Comparison of ENCODE assay signal across 27 mouse cellular contexts in genomic region chr6:134789100-134789499, GRCm38 (mm10). TPM values are rescaled to one million over a fixed set of nuclear protein-coding genes. Genes with fewer than 3 reads are reported as not detected.
DNase-seq lines count a peak whose midpoint lies in the region; ATAC-seq lines count a peak whose summit lies in the region.
"Had no signal": no experiment of that assay in that cellular context is flagged by ENCODE, and none has a peak within 500 bp of the region (broad histone marks: within the 10 kb centered on the region; RNA-seq: fewer than 3 reads in every experiment).

No protein-coding gene starts in this region.

- no peak for ATAC-seq in heart, embryonic 11.5 days (replicated peaks; ENCODE audit: insufficient number of reproducible peaks, low FRiP score, low TSS enrichment)
- no peak for ATAC-seq in heart, embryonic 14.5 days (ENCODE audit: insufficient number of reproducible peaks, insufficient read depth, low FRiP score, low read depth)
- no peak for ATAC-seq in midbrain, embryonic 11.5 days (ENCODE audit: low FRiP score)
- no peak for ATAC-seq in midbrain, embryonic 15.5 days (replicated peaks)
- ATAC-seq: activated CD4-positive, CD25-positive, alpha-beta regulatory T cell, adult 4 months; CD4-positive, CD25-positive, alpha-beta regulatory T cell, adult 4 months; forebrain, postnatal 0 days; intestine, postnatal 0 days had no signal

- H3K9me3 ChIP-seq in heart, embryonic 11.5 days (replicated peaks; ENCODE audit: control insufficient read depth, low read length) = no peaks in the 10 kb centered on the region
- no peaks in the 10 kb centered on the region for H3K9me3 ChIP-seq in heart, embryonic 14.5 days (ENCODE audit: control insufficient read depth, low read length)
- no peaks in the 10 kb centered on the region for H3K9me3 ChIP-seq in midbrain, embryonic 11.5 days (ENCODE audit: control insufficient read depth, low read length)
- no peaks in the 10 kb centered on the region for H3K9me3 ChIP-seq in midbrain, embryonic 15.5 days
- H3K9me3 ChIP-seq: embryonic facial prominence, embryonic 10.5 days; embryonic facial prominence, embryonic 13.5 days; forebrain, embryonic 10.5 days; hindbrain, embryonic 12.5 days; hindbrain, embryonic 15.5 days had no signal

- no peak overlapping the region for H3K9ac ChIP-seq in heart, embryonic 11.5 days (ENCODE audit: low read depth, low read length)
- no peak overlapping the region; the same call in 1 of the 2 replicates for H3K9ac ChIP-seq in heart, embryonic 14.5 days (ENCODE audit: low read length)
- no peak overlapping the region for H3K9ac ChIP-seq in midbrain, embryonic 11.5 days (ENCODE audit: low read length)
- H3K9ac ChIP-seq in midbrain, embryonic 15.5 days = no peak overlapping the region
- H3K9ac ChIP-seq: embryonic facial prominence, embryonic 13.5 days; forebrain, postnatal 0 days; hindbrain, embryonic 12.5 days; hindbrain, embryonic 15.5 days had no signal

- H3K4me2 ChIP-seq in heart, embryonic 11.5 days = 0 out of 2 replicates have a peak overlapping the region, but pooled peaks have one; percentile 19
- peak overlapping the region; percentile 38; the same call in 1 of the 2 replicates for H3K4me2 ChIP-seq in heart, embryonic 14.5 days (ENCODE audit: low read length)
- H3K4me2 ChIP-seq in midbrain, embryonic 11.5 days = no peak overlapping the region
- no peak overlapping the region for H3K4me2 ChIP-seq in midbrain, embryonic 15.5 days
- H3K4me2 ChIP-seq: embryonic facial prominence, embryonic 13.5 days; hindbrain, embryonic 12.5 days; hindbrain, embryonic 15.5 days had no signal

- intact Hi-C loops in heart, postnatal 36 days (cut with DNase I) = no loop called here
- intact Hi-C loops in heart, postnatal 25 days (cut with DNase I) = no loop called here

- no peaks in the 10 kb centered on the region for H3K27me3 ChIP-seq in heart, embryonic 11.5 days (ENCODE audit: control insufficient read depth, insufficient read depth, low read length)
- H3K27me3 ChIP-seq in heart, embryonic 14.5 days (ENCODE audit: control insufficient read depth, insufficient read depth, low read length) = no peaks in the 10 kb centered on the region
- peaks cover 8% of the 10 kb centered on the region; the same call in 1 of the 2 replicates for H3K27me3 ChIP-seq in midbrain, embryonic 11.5 days (ENCODE audit: control insufficient read depth, insufficient read depth, low read length)
- H3K27me3 ChIP-seq in midbrain, embryonic 15.5 days (replicated peaks) = no peaks in the 10 kb centered on the region
- H3K27me3 ChIP-seq: embryonic facial prominence, embryonic 13.5 days had no signal

- no peak for DNase-seq in heart, postnatal 36 days
- no peak for DNase-seq in heart, postnatal 25 days (ENCODE audit: low spot score)
- peak; percentile 84 for DNase-seq in midbrain, embryonic 11.5 days (ENCODE audit: low spot score, missing footprints)
- DNase-seq: adrenal gland, adult 8-10 months; adrenal gland, postnatal 25 days; cerebellum, adult 11-12 months; cerebellum, adult 8-10 months; cerebellum, postnatal 10 days; cerebellum, postnatal 36 days; embryo, embryonic 11 days; forebrain, postnatal 0 days; gastrocnemius, adult 2 months; gastrocnemius, postnatal 14 days; heart, adult 2 months; kidney, adult 2 months had no signal

- H3K36me3 ChIP-seq in heart, embryonic 11.5 days (ENCODE audit: control insufficient read depth, insufficient read depth, low read length) = no peaks in the 10 kb centered on the region
- no peaks in the 10 kb centered on the region for H3K36me3 ChIP-seq in heart, embryonic 14.5 days (ENCODE audit: control insufficient read depth, insufficient read depth, low read length)
- H3K36me3 ChIP-seq in midbrain, embryonic 11.5 days (ENCODE audit: control insufficient read depth, insufficient read depth, low read length) = no peaks in the 10 kb centered on the region
- no peaks in the 10 kb centered on the region for H3K36me3 ChIP-seq in midbrain, embryonic 15.5 days (replicated peaks)
- H3K36me3 ChIP-seq: embryonic facial prominence, embryonic 10.5 days; embryonic facial prominence, embryonic 13.5 days; hindbrain, embryonic 12.5 days; hindbrain, embryonic 15.5 days had no signal

- H3K4me1 ChIP-seq in heart, embryonic 11.5 days (ENCODE audit: control insufficient read depth, insufficient read depth, low read length) = peaks cover 10% of the 10 kb centered on the region
- peaks cover 13 to 17% of the 10 kb centered on the region in 2 experiments for H3K4me1 ChIP-seq in heart, embryonic 14.5 days (ENCODE audit: control insufficient read depth in 2 of 2, insufficient read depth in 2 of 2, low read length in 2 of 2)
- H3K4me1 ChIP-seq in midbrain, embryonic 11.5 days (ENCODE audit: control insufficient read depth, insufficient read depth, low read length) = peaks cover 8% of the 10 kb centered on the region; the same call in 1 of the 2 replicates
- H3K4me1 ChIP-seq in midbrain, embryonic 15.5 days = peaks cover 12% of the 10 kb centered on the region

- no peak overlapping the region for H3K4me3 ChIP-seq in heart, embryonic 11.5 days (ENCODE audit: low read depth, low read length)
- H3K4me3 ChIP-seq in heart, embryonic 14.5 days (ENCODE audit: control insufficient read depth in 1 of 2, insufficient read depth in 1 of 2, low read depth in 1 of 2, low read length in 2 of 2) = no peak overlapping the region
- H3K4me3 ChIP-seq in midbrain, embryonic 11.5 days (ENCODE audit: low read depth, low read length) = no peak overlapping the region
- no peak overlapping the region for H3K4me3 ChIP-seq in midbrain, embryonic 15.5 days
- H3K4me3 ChIP-seq: embryonic facial prominence, embryonic 10.5 days; embryonic facial prominence, embryonic 13.5 days; erythroblast, embryonic 14.5 days; forebrain, embryonic 10.5 days; gastrocnemius, adult 2 months; heart, adult 2 months; hindbrain, embryonic 12.5 days; hindbrain, embryonic 15.5 days had no signal

- 72% methylated on average over 6 of the region's 6 CpGs for whole genome bisulfite sequencing in heart, embryonic 11.5 days (ENCODE audit: insufficient replicate concordance)
- WGBS in heart, embryonic 14.5 days = 47% methylated on average over 6 of the region's 6 CpGs
- WGBS in midbrain, embryonic 11.5 days = 52% methylated on average over 6 of the region's 6 CpGs
- whole genome bisulfite sequencing in midbrain, embryonic 15.5 days = 47% methylated on average over 6 of the region's 6 CpGs

- no peak overlapping the region for H3K27ac ChIP-seq in heart, embryonic 11.5 days (ENCODE audit: low read depth, low read length)
- H3K27ac ChIP-seq in heart, embryonic 14.5 days (replicated peaks in 1 of 2; ENCODE audit: control insufficient read depth in 1 of 2, insufficient read depth in 1 of 2, low read depth in 2 of 2, low read length in 2 of 2) = no peak overlapping the region
- no peak overlapping the region for H3K27ac ChIP-seq in midbrain, embryonic 11.5 days (ENCODE audit: low read depth, low read length)
- H3K27ac ChIP-seq in midbrain, embryonic 15.5 days = no peak overlapping the region
- H3K27ac ChIP-seq: embryonic facial prominence, embryonic 10.5 days; embryonic facial prominence, embryonic 13.5 days; forebrain, embryonic 10.5 days; gastrocnemius, adult 2 months; heart, adult 2 months; hindbrain, embryonic 12.5 days; hindbrain, embryonic 15.5 days had no signal

RNA-seq across cellular contexts. Expression of gene Dusp16, which starts 3.3 kb away (rescaled TPM):
- 19.7 and 20.6 TPM in 2 replicates for polyA plus RNA-seq in heart, embryonic 11.5 days (2014; fragmentation: Nextera tagmentation; extraction: Ambion mirVana)
- total RNA-seq in heart, postnatal 36 days (2021) = 10 to 100 TPM; 22.2 to 25.6 TPM
- polyA plus RNA-seq in heart, embryonic 14.5 days (2014; fragmentation: Nextera tagmentation; extraction: Ambion mirVana) = 19.7 and 22.2 TPM in 2 replicates
- total RNA-seq in heart, postnatal 25 days (2021) = 10 to 100 TPM; 22.8 TPM
- polyA plus RNA-seq in midbrain, embryonic 11.5 days (2014; fragmentation: Nextera tagmentation; extraction: Ambion mirVana) = 18.0 and 18.5 TPM in 2 replicates
- 4.4 and 5.4 TPM in 2 replicates for polyA plus RNA-seq in midbrain, embryonic 15.5 days (2015; fragmentation: Nextera tagmentation; extraction: Ambion mirVana)

RNA-seq across cellular contexts. Expression of gene Crebl2, which starts 40.9 kb away (rescaled TPM):
- 1.3 and 1.5 TPM in 2 replicates for polyA plus RNA-seq in heart, embryonic 11.5 days (2014; fragmentation: Nextera tagmentation; extraction: Ambion mirVana)
- total RNA-seq in heart, postnatal 36 days (2021) = 10 to 100 TPM; 13.0 to 14.1 TPM
- 1.6 and 1.8 TPM in 2 replicates for polyA plus RNA-seq in heart, embryonic 14.5 days (2014; fragmentation: Nextera tagmentation; extraction: Ambion mirVana)
- total RNA-seq in heart, postnatal 25 days (2021) = 10 to 100 TPM; 11.5 to 12.1 TPM
- polyA plus RNA-seq in midbrain, embryonic 11.5 days (2014; fragmentation: Nextera tagmentation; extraction: Ambion mirVana) = 0.92 and 1.2 TPM in 2 replicates
- 4.6 and 5.6 TPM in 2 replicates for polyA plus RNA-seq in midbrain, embryonic 15.5 days (2015; fragmentation: Nextera tagmentation; extraction: Ambion mirVana)

Comparison
In these comparisons a context has a peak if more than half of its experiments do, and no peak if none do; other contexts are left out.
1. H3K4me2 ChIP-seq: peak in heart, embryonic 11.5 days (single experiment) and heart, embryonic 14.5 days (single experiment); none in midbrain, embryonic 11.5 days (single experiment) and midbrain, embryonic 15.5 days (single experiment).